Mouse (Mus musculus) CH12.LX (cell line): ENCODE results near the gene Anp32e. TPM values are rescaled to one million over a fixed set of nuclear protein-coding genes. Genes with fewer than 3 reads are reported as not detected.

ENCODE experiments used
- DNase-seq: peaks from one replicate; pipeline ENCODE4 v3.0.0-alpha.2; 2013; ENCODE audit errors: extremely low read depth
- H3K27ac ChIP-seq: 2 replicates; pipeline ENCODE4 v1.5.1; 2012; ENCODE audit warnings: low read depth, mild to moderate bottlenecking, control low read depth, moderate library complexity; ENCODE audit not compliant: insufficient read depth
- H3K27me3 ChIP-seq: replicated peaks from 2 replicates; pipeline ENCODE3; 2012; ENCODE audit warnings: inconsistent platforms
- H3K36me3 ChIP-seq, 2 experiments: replicated peaks in 1 of 2; 2 replicates each; pipeline versions ENCODE3 to v1.6.1; 2012; ENCODE audit warnings: inconsistent platforms in 1 of 2, low read length in 1 of 2, mild to moderate bottlenecking in 1 of 2, mixed read lengths in 1 of 2, moderate library complexity in 1 of 2; ENCODE audit not compliant: control insufficient read depth in 1 of 2, insufficient read depth in 1 of 2
- H3K4me1 ChIP-seq, 2 experiments: 2 replicates each; pipeline ENCODE4 v1.6.1; 2012; ENCODE audit warnings: inconsistent platforms in 1 of 2, moderate library complexity in 1 of 2; ENCODE audit not compliant: insufficient read depth in 2 of 2, control insufficient read depth in 1 of 2
- H3K4me2 ChIP-seq: 2 replicates; pipeline ENCODE4 v1.6.1; 2012; ENCODE audit warnings: low read depth, mild to moderate bottlenecking, control low read depth; ENCODE audit not compliant: poor library complexity, insufficient read depth, severe bottlenecking
- H3K4me3 ChIP-seq, 3 experiments: fragments of 150-350 bp in 1 of 3; sonication (generic) in 1 of 3; replicated peaks in 1 of 3; 2 replicates each; pipeline versions ENCODE3 to v1.5.1; 2011 to 2012; ENCODE audit warnings: low read depth in 2 of 3, low read length in 2 of 3, mild to moderate bottlenecking in 2 of 3, moderate library complexity in 2 of 3, control low read depth in 1 of 3, improper control_type of control experiment in 1 of 3, inconsistent platforms in 1 of 3, mixed read lengths in 1 of 3; ENCODE audit not compliant: poor library complexity in 1 of 3
- H3K79me2 ChIP-seq: replicated peaks from 2 replicates; pipeline ENCODE4 v1.6.1; 2012; ENCODE audit warnings: mild to moderate bottlenecking, moderate library complexity; ENCODE audit not compliant: control insufficient read depth, poor library complexity, insufficient read depth, severe bottlenecking; ENCODE audit errors: extremely low read depth
- H3K9ac ChIP-seq: 2 replicates; pipeline ENCODE4 v1.6.1; 2012; ENCODE audit warnings: low read depth, mild to moderate bottlenecking, control low read depth, moderate library complexity; ENCODE audit not compliant: insufficient read depth
- H3K9me3 ChIP-seq: replicated peaks from 2 replicates; pipeline ENCODE3; 2012; ENCODE audit warnings: low read length, inconsistent platforms, mixed read lengths
- BHLHE40 ChIP-seq: IDR thresholded peaks from 2 replicates; pipeline ENCODE4 v1.6.1; 2011; ENCODE audit warnings: mild to moderate bottlenecking, low read depth, low read length, improper control_type of control experiment
- CHD1 ChIP-seq: IDR thresholded peaks from 2 replicates; pipeline ENCODE4 v1.6.1; 2012; ENCODE audit warnings: low read depth, low read length, improper control_type of control experiment, inconsistent platforms
- CHD2 ChIP-seq: IDR thresholded peaks from 2 replicates; pipeline ENCODE4 v1.6.1; 2011; ENCODE audit warnings: low read length, improper control_type of control experiment
- CTCF ChIP-seq, 2 experiments: IDR thresholded peaks in 1 of 2; conservative IDR thresholded peaks in 1 of 2; 2 replicates each; pipeline ENCODE4 v1.5.1; 2011 to 2012; ENCODE audit warnings: low read depth in 2 of 2, low read length in 2 of 2, improper control_type of control experiment in 1 of 2, inconsistent platforms in 1 of 2, mild to moderate bottlenecking in 1 of 2, moderate library complexity in 1 of 2
- E2F4 ChIP-seq: IDR thresholded peaks from 2 replicates; pipeline ENCODE4 v1.6.1; 2011; ENCODE audit warnings: low read depth, low read length, improper control_type of control experiment; ENCODE audit not compliant: insufficient replicate concordance
- ELF1 ChIP-seq: IDR thresholded peaks from 2 replicates; pipeline ENCODE4 v1.6.1; 2014; ENCODE audit warnings: low read depth, mild to moderate bottlenecking, inconsistent platforms, low read length, improper control_type of control experiment
- EP300 ChIP-seq: IDR thresholded peaks from 2 replicates; pipeline ENCODE4 v1.6.1; 2011; ENCODE audit warnings: low read length, improper control_type of control experiment
- ETS1 ChIP-seq: conservative IDR thresholded peaks from 2 replicates; pipeline ENCODE4 v1.6.1; 2012; ENCODE audit warnings: low read depth, mild to moderate bottlenecking, inconsistent platforms, low read length, improper control_type of control experiment, moderate library complexity
- GABPA ChIP-seq: IDR thresholded peaks from 2 replicates; pipeline ENCODE4 v1.6.1; 2012; ENCODE audit warnings: low read depth, low read length, improper control_type of control experiment, inconsistent platforms; ENCODE audit not compliant: insufficient replicate concordance
- HCFC1 ChIP-seq: IDR thresholded peaks from 2 replicates; pipeline ENCODE4 v1.6.1; 2012; ENCODE audit warnings: low read depth, mild to moderate bottlenecking, inconsistent platforms, low read length, improper control_type of control experiment
- IRF4 ChIP-seq: IDR thresholded peaks from 2 replicates; pipeline ENCODE4 v1.6.1; 2014; ENCODE audit warnings: low read depth, mild to moderate bottlenecking, inconsistent platforms, low read length, improper control_type of control experiment
- JUN ChIP-seq: IDR thresholded peaks from 2 replicates; pipeline ENCODE4 v1.6.1; 2011; ENCODE audit warnings: low read depth, mild to moderate bottlenecking, low read length, improper control_type of control experiment, moderate library complexity; ENCODE audit not compliant: insufficient read depth
- JUND ChIP-seq: conservative IDR thresholded peaks from 2 replicates; pipeline ENCODE4 v1.6.1; 2011; ENCODE audit warnings: low read depth, low read length, improper control_type of control experiment
- KAT2A ChIP-seq: IDR thresholded peaks from 2 replicates; pipeline ENCODE4 v1.6.1; 2012; ENCODE audit warnings: low read length, improper control_type of control experiment, inconsistent platforms; ENCODE audit not compliant: insufficient replicate concordance
- MAFK ChIP-seq: IDR thresholded peaks from 2 replicates; pipeline ENCODE4 v1.6.1; 2011; ENCODE audit warnings: low read length, improper control_type of control experiment; ENCODE audit not compliant: insufficient replicate concordance
- MAX ChIP-seq: IDR thresholded peaks from 2 replicates; pipeline ENCODE4 v1.6.1; 2011; ENCODE audit warnings: low read length, improper control_type of control experiment
- MAZ ChIP-seq: IDR thresholded peaks from 2 replicates; pipeline ENCODE4 v1.6.1; 2012; ENCODE audit warnings: low read depth, mild to moderate bottlenecking, inconsistent platforms, low read length, improper control_type of control experiment, moderate library complexity
- MEF2A ChIP-seq: IDR thresholded peaks from 2 replicates; pipeline ENCODE4 v1.6.1; 2014; ENCODE audit warnings: low read depth, mild to moderate bottlenecking, inconsistent platforms, low read length, improper control_type of control experiment, borderline replicate concordance
- MXI1 ChIP-seq: IDR thresholded peaks from 2 replicates; pipeline ENCODE4 v1.6.1; 2011; ENCODE audit warnings: mild to moderate bottlenecking, low read depth, low read length, improper control_type of control experiment
- MYC ChIP-seq: IDR thresholded peaks from 2 replicates; pipeline ENCODE4 v1.6.1; 2011; ENCODE audit warnings: low read depth, mild to moderate bottlenecking, improper control_type of control experiment, low read length
- NELFE ChIP-seq: IDR thresholded peaks from 2 replicates; pipeline ENCODE4 v1.6.1; 2011; ENCODE audit warnings: low read depth, low read length, improper control_type of control experiment
- NRF1 ChIP-seq: IDR thresholded peaks from 2 replicates; pipeline ENCODE4 v1.6.1; 2014; ENCODE audit warnings: low read depth, mild to moderate bottlenecking, inconsistent platforms, low read length, improper control_type of control experiment, moderate library complexity
- PAX5 ChIP-seq: IDR thresholded peaks from 2 replicates; pipeline ENCODE4 v1.6.1; 2012; ENCODE audit warnings: low read length, inconsistent platforms, mixed read lengths
- POLR2A ChIP-seq: IDR thresholded peaks from 2 replicates; pipeline ENCODE4 v1.6.1; 2011; ENCODE audit warnings: low read depth, mild to moderate bottlenecking, improper control_type of control experiment, low read length
- POLR2AphosphoS2 ChIP-seq: IDR thresholded peaks from 2 replicates; pipeline ENCODE4 v1.6.1; 2011; ENCODE audit warnings: low read depth, low read length, improper control_type of control experiment
- RAD21 ChIP-seq: IDR thresholded peaks from 2 replicates; pipeline ENCODE4 v1.6.1; 2011; ENCODE audit warnings: low read depth, mild to moderate bottlenecking, low read length, improper control_type of control experiment, moderate library complexity
- RCOR1 ChIP-seq: conservative IDR thresholded peaks from 2 replicates; pipeline ENCODE4 v1.6.1; 2012; ENCODE audit warnings: low read depth, mild to moderate bottlenecking, inconsistent platforms, low read length, improper control_type of control experiment
- SIN3A ChIP-seq: IDR thresholded peaks from 2 replicates; pipeline ENCODE4 v1.6.1; 2012; ENCODE audit warnings: low read length, improper control_type of control experiment, inconsistent platforms
- SMC3 ChIP-seq: IDR thresholded peaks from 2 replicates; pipeline ENCODE4 v1.6.1; 2011; ENCODE audit warnings: low read depth, low read length, improper control_type of control experiment
- TBP ChIP-seq: conservative IDR thresholded peaks from 2 replicates; pipeline ENCODE4 v1.6.1; 2011; ENCODE audit warnings: low read depth, low read length, improper control_type of control experiment
- TCF12 ChIP-seq: IDR thresholded peaks from 2 replicates; pipeline ENCODE4 v1.6.1; 2014; ENCODE audit warnings: low read depth, mild to moderate bottlenecking, inconsistent platforms, low read length, improper control_type of control experiment
- UBTF ChIP-seq: IDR thresholded peaks from 2 replicates; pipeline ENCODE4 v1.6.1; 2012; ENCODE audit warnings: low read depth, mild to moderate bottlenecking, inconsistent platforms, low read length, improper control_type of control experiment, moderate library complexity
- USF1 ChIP-seq: IDR thresholded peaks from 2 replicates; pipeline ENCODE4 v1.6.1; 2014; ENCODE audit warnings: low read depth, mild to moderate bottlenecking, inconsistent platforms, low read length, improper control_type of control experiment
- USF2 ChIP-seq: conservative IDR thresholded peaks from 2 replicates; pipeline ENCODE4 v1.6.1; 2011; ENCODE audit warnings: low read depth, low read length, improper control_type of control experiment
- ZC3H11A ChIP-seq: IDR thresholded peaks from 2 replicates; pipeline ENCODE4 v1.6.1; 2012; ENCODE audit warnings: low read depth, mild to moderate bottlenecking, inconsistent platforms, low read length, improper control_type of control experiment
- ZKSCAN1 ChIP-seq: IDR thresholded peaks from 2 replicates; pipeline ENCODE4 v1.6.1; 2012; ENCODE audit warnings: low read depth, inconsistent platforms, low read length, improper control_type of control experiment, borderline replicate concordance
- ZMIZ1 ChIP-seq: IDR thresholded peaks from 2 replicates; pipeline ENCODE4 v1.6.1; 2012; ENCODE audit warnings: low read depth, mild to moderate bottlenecking, inconsistent platforms, low read length, improper control_type of control experiment
- ZNF384 ChIP-seq: IDR thresholded peaks from 2 replicates; pipeline ENCODE4 v1.6.1; 2012; ENCODE audit warnings: low read depth, low read length, improper control_type of control experiment, inconsistent platforms
- dilution Hi-C: fragments of 300-500 bp; cut with MboI; formaldehyde crosslinking; loops from 2 replicates; pipeline ENCODE4 v1.14.3; 2020; ENCODE audit warnings: low sequenced_read_pairs; ENCODE audit not compliant: extremely low pct_unique_long_range_greater_than_20kb, extremely low pct_ligation_motif_present
- in situ Hi-C: fragments of 300-500 bp; cut with MboI; formaldehyde crosslinking; loops from 3 replicates; pipeline ENCODE4 v1.14.3; 2019; ENCODE audit warnings: low sequenced_read_pairs, low pct_ligation_motif_present, low pct_unique_long_range_greater_than_20kb, mixed read lengths
- polyA plus RNA-seq: library from polyadenylated mRNA; unstranded; fragments of >175 nt; gene quantifications from 2 replicates; pipeline ENCODE4 v1.2.1, GENCODE M21; 2012; ENCODE audit warnings: low read depth; ENCODE audit not compliant: insufficient read length
- total RNA-seq, 2 experiments: library from RNA; depleted of rRNA; stranded (reverse); fragments of 300-350 nt in 1 of 2; fragments of >200 nt in 1 of 2; gene quantifications; 2 replicates each; pipeline ENCODE4 v1.2.3; 2012 to 2014

Gene Anp32e
- total and polyA plus RNA-seq, 3 experiments = 74.2 to 439 (median 85.2) TPM

DNA sequence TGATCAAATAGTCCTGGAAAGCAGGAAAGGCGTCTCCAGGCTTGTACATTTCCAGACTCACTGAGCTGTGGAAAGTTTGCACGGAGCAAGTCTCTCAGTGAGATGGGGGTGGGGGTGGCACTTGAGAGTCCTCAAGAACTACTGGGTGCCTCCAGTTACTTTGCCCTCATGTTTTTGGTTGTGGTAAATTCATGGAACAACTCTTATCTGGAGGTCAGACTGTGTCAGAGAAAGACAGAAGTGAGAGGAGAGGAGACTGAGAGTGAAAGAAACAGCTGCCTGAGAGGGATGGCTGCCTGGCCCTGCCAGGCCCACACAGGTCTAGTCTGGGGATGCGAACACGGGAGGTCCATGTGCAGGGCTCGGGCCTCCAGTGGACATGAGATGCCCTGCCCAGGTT is 26.3 kb downstream of the Anp32e start:
- dilution Hi-C loops = no loop called here
- peaks cover 16 to 56% of the 10 kb centered on the region in 2 experiments; a peak in 3 of 4 replicates for H3K4me1 ChIP-seq
- H3K27ac ChIP-seq = peak overlapping the region; percentile 24; the same call in 1 of the 2 replicates
- no peaks in the 10 kb centered on the region for H3K27me3 ChIP-seq
- H3K9ac ChIP-seq = peak overlapping the region; percentile 20; the same call in 1 of the 2 replicates
- no peaks in the 10 kb centered on the region for H3K36me3 ChIP-seq
- DNase-seq = peak; percentile 73
- no peak overlapping the region for H3K4me3 ChIP-seq
- H3K9me3 ChIP-seq = no peaks in the 10 kb centered on the region
- no peak overlapping the region for H3K4me2 ChIP-seq
- no peaks in the 10 kb centered on the region for H3K79me2 ChIP-seq
- no peak for TF ChIP-seq ELF1
- no peak for TF ChIP-seq KAT2A
- no peak for TF ChIP-seq ZNF384
- no peak for TF ChIP-seq ZC3H11A
- TF ChIP-seq HCFC1 = no peak
- no peak for TF ChIP-seq CHD1
- TF ChIP-seq ZMIZ1 = no peak
- TF ChIP-seq IRF4 = peak; percentile 87
- TF ChIP-seq RAD21 = no peak
- TF ChIP-seq SMC3 = no peak
- TF ChIP-seq CHD2 = peak; percentile 85
- peak; percentile 51; the same call in 1 of the 2 replicates for TF ChIP-seq MYC
- peak; percentile 55; the same call in 1 of the 2 replicates for TF ChIP-seq RCOR1
- no peak for TF ChIP-seq CTCF (conservative IDR thresholded peaks at IDR 0.05 in 1 of 2, IDR thresholded peaks at IDR 0.05 in 1 of 2; ENCODE audit: low read depth in 2 of 2, low read length in 2 of 2)
- 0 out of 2 replicates have a peak, but pooled peaks have one; percentile 39 for TF ChIP-seq MEF2A
- TF ChIP-seq NRF1 = no peak
- TF ChIP-seq USF2 = no peak
- TF ChIP-seq TCF12 = peak; percentile 85
- peak; percentile 94 for TF ChIP-seq EP300
- TF ChIP-seq USF1 = no peak
- TF ChIP-seq PAX5 = no peak
- TF ChIP-seq MAFK = 0 out of 2 replicates have a peak, but pooled peaks have one; percentile 20
- TF ChIP-seq JUND = 0 out of 2 replicates have a peak, but pooled peaks have one; percentile 17
- no peak for TF ChIP-seq ZKSCAN1
- TF ChIP-seq POLR2AphosphoS2 = no peak
- no peak for TF ChIP-seq JUN
- TF ChIP-seq NELFE = no peak
- TF ChIP-seq POLR2A = no peak; the same call in 1 of the 2 replicates
- peak; percentile 39 for TF ChIP-seq BHLHE40
- TF ChIP-seq MAZ = no peak
- TF ChIP-seq GABPA = no peak
- TF ChIP-seq UBTF = no peak
- TF ChIP-seq ETS1 = 0 out of 2 replicates have a peak, but pooled peaks have one; percentile 14
- no peak for TF ChIP-seq SIN3A
- TF ChIP-seq E2F4 = no peak
- TF ChIP-seq TBP = no peak
- TF ChIP-seq MXI1 = no peak
- peak; percentile 50; the same call in 1 of the 2 replicates for TF ChIP-seq MAX
- in situ Hi-C loops = no loop called here
